Mouse (Mus musculus) adrenal gland, adult 2 months (tissue): ENCODE data around the gene Rab44. TPM values are rescaled to one million over a fixed set of nuclear protein-coding genes. Genes with fewer than 3 reads are reported as not detected.
"Not testable (repeated sequence)": the region's sequence is repeated elsewhere in the genome, so short reads cannot be mapped to it uniquely, and the experiment has no call there.

ENCODE experiments used
- DNase-seq: peaks from one replicate; pipeline ENCODE4 v3.0.0; 2021
- long read RNA-seq: library from polyadenylated mRNA; stranded (forward); transcript quantifications from one replicate; pipeline ENCODE4 v2.0.0, GENCODE M21; 2021
- polyA plus RNA-seq: library from polyadenylated mRNA; depleted of rRNA; stranded (reverse); fragments of >200 nt; gene quantifications from 2 replicates; pipeline ENCODE4 v1.2.3, GENCODE M21; 2012; rRNA removed
- total RNA-seq, 2 experiments: library from RNA; stranded (reverse); gene quantifications; 2 replicates each; pipeline ENCODE4 v1.2.3; 2021

The Rab44 gene
- under 1 TPM; 0.14 to 0.62 TPM for total RNA-seq
- 0.30 and 0.31 TPM in 2 replicates for polyA plus RNA-seq
- long read RNA-seq = 0 reads

DNA sequence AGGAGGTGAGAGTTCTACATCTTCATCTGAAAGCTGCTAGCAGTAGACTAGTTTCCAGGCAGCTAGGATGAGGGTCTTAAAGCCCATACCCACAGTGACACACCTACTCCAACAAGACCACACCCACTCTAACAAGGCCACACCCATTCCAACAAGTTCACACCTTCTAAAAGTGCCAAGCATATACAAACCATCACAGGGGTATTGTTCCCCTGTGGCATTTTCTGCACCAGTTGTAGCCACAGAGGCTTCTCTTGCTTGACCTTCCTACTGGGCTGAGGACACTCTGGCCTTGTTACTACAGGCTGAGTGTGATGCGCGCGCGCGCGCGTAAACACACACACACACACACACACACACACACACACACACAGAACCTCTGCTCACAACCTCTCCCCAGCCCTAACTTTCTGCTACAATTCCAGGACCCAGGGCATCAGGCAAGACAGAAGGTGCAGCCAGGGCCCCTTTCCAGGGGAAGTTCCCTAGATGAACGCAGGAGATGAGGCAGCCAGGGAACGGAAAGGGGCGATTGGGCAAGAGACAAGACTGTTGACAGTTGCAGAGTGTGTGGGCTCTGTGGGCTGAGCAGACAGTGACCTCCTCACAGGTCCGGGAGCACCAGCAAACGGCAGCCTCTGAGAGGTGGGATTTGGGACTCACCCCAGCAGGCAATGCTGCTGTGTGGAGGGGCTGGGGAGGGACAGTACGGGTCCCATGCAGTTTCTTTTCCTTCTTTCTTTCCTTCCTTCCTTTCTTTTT is at the start of gene Rab44:
Rab44 (plus strand) TSS at position 555 of the 762 bp plus-strand sequence.
- peak; percentile 2 for DNase-seq

DNA sequence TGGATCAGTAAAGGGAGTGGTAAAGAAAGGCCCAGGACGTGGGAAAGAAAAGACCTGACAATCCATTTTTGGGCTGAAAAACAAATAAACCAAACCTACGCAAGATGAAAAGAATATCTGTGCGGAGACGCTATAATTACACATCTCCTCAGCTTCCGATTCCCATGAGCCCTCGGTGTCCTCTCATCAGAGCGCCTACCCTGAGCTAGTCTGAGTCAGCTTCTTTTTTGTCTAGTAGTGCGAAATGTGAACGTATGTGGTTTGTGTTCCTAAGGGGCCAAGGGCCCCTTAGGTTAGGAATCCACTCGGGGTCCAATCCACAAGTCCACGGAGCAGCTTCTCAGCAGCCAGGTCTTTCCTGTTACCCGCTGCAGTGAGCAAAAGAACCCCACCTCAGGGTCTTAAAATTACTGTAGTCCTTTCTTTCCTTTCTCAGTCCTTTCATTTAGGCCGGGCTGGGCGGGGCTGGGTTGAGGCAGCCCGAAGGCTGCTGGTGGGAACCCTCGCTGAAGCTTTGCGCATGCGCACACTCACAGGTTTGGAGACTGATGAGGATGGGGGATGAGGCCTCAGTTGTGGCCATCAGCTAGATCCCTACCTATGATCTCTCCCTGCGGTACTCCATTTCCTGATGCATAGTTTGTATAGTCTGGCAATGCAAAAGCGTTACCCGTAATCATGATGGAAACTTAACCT is 48.6 kb upstream of the Rab44 start:
- no peak for DNase-seq

DNA sequence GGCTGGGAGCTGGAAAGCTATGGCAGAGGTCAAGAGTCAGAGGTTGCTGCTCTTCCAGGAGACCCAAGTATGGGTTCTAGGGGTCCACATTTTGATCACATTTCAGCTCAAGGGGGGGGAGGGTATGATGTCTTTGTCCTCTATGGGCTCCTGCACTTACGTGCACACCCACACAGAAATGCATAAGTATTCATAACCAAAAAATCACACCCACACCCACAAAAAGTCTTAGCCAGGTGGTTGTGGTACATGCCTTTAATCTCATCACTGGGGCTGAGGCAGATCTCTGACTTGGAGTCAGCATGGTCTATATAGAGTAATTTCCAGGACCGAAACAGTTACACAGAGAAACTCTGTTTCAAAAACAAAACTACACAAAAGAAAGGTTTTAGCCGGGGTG is 48.0 kb upstream of the Rab44 start:
- no peak for DNase-seq

DNA sequence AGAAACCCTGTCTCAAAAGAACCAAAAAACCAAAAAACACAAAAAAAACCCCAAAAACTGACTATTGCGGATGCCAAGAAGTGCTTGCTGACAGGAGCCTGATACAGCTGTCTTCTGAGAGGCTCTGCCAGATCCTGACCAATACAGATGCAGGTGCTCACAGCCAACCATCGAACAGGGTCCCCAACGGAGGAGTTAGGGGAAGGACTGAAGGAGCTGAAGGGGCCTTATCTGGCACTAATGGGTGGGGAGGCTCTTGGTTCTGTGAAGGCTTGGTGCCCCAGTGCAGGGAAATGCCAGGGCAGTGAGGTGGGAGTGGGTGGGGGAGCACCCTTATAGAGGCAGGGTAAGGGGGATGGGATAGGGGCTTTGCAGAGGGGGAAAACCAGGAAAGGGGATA is 46.5 kb upstream of the Rab44 start:
- DNase-seq = not testable (repeated sequence)

DNA sequence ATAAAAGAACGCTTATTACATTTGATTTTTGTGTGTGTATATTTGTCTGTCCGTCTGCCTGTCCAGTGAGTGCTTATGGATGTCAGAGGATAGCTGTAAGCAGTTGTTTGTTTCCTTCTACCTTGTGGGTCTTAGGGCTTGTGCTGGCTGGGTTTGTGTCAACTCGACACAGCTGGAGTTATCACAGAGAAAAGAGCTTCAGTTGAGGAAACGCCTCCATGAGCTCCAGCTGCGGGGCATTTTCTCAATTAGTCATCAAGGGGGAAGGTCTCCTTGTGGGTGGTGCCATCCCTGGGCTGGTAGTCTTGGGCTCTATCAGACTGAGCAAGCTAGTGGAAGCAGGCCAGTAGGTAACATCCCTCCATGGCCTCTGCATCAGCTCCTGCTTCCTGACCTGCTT is 46.1 kb upstream of the Rab44 start:
- DNase-seq = no peak

DNA sequence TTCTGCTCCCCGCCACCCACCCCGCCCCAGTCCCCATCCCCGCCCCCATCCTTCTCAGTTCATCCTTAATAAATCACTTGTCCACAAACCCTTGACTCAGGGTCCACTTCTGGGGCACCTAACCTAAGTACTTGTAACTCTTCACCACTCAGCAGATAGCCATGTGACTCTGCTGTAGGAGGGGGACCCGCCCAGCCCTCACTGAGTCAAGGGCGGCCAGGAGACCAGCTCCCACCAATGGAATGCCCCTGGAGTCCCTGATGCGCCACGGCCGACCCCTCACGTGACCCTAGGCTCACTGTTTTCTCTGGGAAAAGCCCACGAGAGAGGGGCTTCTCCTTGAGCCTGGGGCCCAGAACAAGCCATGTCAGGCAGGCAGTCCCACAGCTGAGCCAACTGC is 44.9 kb upstream of the Rab44 start:
- no peak for DNase-seq

DNA sequence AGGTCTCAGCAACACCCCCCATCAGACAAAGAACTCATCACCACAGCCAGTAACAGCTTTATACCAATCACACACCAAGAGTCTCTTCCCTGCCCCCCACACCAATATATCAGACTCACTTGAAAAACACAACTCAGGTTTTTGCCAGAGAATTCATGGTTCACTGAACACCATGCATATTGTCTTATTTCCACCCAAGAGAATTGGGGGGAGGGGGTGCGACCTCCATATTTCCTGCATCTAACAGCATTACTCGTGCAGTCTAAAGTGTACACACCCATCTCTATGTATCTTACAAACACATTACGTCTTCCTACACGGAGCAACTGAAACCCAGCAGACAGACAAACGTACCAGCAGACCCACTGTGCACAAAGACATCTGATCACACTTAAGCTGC is 42.1 kb upstream of the Rab44 start:
- DNase-seq = no peak

DNA sequence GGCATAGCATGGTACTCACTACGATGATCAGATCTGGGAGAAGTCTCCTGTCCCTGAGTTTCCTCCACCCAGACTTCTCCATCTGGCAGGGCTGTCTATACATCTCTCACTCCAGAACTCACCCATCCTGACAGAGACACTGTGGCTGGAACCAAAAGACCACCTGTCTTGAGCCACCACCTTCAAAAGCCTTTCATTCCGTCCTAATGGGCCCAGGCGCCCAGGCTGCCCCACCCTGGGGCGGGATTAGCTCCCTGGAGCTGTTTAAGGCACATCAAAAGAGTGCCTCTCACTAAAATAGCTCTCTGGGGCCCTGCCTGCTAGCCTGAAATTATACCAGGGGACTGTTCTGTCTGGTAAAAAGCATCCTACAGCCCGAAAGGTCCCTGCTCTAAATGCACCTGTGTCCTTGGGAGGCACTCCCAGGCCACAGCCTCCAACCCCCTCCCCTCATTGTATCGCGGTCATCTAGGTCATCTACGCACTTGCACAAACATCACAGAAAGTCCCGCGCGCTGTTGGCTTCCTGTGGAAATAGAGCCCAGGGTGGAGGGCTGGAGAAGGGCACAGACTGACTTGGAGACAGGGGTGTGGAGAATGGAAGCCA is 41.1 kb upstream of the Rab44 start:
- DNase-seq = no peak

DNA sequence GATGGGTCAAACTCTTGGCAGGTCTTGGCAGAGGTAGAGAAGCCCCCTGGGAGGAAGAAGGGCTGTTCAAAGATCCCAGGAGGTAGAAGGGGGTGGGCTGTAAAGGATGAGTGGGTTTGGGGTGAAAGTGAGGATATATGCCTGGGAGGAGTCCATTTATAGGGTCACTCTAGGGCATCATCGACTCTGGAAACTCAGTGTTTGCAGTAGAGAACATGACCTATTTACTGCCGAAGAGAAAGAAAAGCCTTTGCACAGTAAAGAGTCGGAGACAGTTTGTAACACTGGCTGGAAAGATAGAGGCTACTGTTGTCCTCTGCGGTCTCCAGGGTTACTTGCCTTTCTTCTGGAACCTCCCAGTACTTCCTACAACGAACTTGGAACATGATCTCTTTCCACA is 40.6 kb upstream of the Rab44 start:
- no peak for DNase-seq

DNA sequence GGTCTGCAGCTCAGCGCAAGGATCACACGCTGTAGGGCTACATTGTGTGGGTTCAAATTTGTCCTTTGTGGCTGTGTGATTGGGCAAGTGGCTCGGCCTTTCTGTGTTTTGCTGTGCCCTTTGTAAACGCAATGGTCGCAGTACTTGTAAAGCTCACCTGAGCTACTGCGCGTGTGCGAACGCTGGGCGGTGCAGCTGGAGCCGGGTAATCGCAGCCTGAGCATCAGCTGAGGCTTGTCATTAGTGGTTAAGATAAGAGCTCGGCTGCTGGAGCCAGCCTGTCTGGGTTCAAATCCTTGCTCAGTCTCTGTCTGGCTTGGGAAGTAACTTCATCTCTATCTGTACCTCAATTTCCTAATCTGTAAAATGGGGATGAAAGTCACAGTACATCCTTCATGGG is 39.9 kb upstream of the Rab44 start:
- DNase-seq = no peak

DNA sequence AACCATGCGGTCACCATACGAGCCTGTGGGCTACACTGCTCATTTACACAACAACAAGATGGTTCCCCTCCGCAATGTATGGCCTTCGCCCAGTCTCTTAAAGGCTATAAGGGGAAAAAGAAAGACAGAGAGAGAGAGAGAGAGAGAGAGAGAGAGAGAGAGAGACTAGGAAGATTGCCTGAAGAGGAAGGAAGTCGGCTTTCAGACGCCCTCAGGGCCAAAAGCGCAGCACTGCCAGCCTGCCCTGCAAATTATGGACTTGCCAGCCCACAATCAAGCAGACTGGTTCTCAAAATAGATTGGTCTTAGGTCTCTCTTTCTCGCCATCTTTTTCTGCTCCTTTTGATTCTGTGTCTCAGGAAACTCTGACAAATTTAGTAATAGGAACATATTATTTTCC is 37.7 kb upstream of the Rab44 start:
- no peak for DNase-seq

DNA sequence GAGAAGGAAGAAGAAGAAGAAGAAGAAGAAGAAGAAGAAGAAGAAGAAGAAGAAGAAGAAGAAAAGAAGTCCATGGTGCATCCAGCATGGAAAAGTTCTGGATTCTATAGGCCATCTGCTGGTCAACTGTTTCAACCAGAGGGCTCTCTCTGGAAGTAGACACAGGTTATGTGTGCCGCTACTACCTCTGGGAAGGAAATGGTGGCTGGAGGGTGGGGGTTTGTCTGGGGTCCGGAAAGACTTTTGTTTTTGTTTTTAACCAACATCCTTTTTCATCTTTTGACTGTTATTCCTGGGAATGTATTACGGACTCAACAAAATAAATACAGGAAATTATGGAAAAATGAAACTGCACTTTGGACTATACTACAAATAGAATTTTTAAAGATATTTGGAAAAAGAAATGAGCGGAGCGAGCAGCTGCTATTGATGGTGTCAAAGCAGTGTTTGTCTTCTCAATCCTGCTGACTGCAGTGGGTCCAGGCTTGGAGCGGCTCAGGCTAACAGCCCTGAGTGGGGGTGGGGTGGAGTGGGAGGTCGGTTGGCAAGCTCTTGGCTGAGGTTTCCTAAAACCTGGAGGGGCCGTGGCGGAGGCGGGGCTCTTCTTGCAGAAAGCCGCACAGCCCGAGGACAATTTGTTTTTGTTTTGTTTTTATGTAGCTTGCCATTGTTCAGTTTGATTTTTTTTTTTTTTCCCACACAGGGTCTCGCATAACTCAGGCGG is 36.0 kb upstream of the Rab44 start:
- peak; percentile 51 for DNase-seq

DNA sequence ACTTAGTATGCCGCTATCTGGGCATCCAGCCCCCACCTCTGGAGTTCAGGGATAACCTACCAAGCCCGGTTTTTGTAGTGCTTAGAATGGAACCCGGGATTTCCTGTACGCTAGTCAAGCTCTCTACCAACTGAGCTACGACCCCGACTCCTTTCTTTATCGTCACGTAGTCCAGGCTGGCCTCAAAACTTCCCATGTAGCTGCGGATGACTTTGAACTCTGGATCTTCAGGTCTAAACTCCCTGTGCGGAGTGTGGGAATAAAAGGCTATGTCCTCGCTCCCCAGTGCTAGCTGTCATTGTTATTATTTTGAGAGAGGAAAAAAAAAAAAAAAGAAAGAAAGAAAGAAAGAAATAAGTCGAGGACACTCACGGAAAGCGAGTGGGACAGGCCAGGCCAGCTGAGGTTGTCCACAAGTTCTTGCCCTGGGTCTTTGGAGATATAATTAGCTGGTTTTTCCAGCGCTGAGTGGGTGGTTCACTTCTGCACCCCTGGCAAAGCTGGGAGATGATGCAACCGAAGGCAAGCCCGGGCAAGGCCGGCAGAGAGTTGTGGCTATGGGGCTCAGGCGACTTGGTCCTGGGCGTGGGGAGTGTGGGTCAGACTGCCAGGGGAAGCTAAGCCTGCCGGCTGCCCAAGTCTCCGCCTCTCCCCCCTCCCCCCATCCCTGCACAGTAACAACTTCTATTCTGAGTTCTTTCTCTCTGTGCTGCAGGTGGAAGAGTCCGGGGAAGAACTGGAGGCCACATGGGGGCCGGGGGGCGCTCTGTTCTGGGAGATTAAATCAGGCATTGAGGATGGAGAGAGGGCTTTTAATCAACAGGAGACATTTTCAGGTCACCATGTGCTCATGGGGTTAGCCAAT is 35.2 kb upstream of the Rab44 start:
- peak; percentile 88 for DNase-seq

DNA sequence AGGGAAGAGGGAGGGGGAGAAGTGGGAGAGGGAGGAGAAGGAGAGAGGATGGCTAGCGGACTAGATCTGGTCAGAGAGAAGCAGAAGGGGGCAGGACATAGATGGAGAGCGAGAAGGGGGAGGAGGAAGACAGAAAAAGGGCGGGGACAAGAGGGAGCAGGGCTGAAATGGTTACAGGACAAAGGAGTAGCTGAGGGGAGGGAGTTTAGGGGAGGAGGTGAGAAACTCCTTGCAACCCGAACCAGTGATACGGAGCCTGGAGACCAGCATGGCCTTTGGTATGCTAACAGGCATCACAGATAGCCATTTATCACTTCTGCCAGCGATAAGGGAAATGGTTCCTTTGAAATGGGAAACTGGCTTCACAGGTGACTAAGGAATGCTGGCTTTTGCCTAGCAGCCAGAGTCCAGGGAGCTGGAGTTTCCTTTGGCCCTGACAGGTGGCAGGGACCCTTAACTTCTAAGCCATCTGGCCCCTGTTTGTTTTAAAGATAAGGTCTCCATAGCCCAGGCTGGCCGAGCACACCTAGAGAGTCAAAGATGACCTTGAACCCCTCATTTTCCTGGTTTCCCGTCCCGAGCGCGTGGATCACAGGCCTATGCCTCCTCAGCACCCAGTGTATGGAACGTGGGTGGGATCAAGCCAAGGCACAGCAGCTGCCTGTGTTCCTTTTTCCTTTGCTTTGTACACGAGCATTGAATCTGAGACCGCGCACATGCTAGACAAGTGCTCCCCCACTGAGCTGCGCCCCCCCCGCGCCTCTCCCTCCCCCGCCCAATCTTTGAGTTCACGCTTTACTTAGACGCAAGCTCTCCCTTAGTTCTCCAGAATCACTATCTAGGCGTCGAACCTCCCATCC is 33.0 kb upstream of the Rab44 start:
- DNase-seq = no peak

DNA sequence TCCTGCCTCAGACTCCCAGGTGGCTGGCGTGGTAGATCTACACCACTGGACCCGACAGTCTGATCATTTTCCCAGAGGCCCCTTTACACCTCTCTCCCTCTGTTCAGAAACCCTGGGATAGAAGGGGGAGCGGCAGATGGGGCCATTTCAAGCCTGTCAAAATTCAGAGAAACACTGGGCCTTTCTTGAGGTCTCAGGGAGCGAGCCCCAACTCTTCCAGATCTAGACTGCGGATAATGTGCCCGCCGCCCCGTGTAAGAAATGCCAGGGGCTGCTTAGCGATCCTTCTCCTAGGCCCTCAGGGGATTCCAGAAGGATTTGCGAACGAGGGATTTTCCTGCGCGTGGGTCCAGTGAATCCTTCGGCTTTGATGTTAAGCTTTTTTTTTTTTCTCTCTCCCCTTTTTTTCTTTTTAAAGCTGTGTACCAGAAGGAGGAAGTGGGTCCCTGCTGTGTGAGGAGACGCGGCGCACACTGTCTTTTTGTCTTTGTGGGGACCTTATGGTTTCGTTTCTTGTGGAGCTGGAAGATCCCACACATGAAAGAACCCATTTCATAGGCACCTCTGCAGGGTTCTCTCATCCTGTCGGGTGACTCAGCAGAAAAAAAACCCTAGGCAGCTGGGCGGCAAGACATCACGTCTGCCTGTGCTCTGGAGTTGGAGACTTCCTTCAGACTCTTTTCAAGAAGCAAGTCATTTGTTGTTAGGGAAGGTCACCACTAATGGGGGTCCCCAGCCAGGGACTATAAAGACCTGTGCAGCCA is 32.1 kb upstream of the Rab44 start:
- DNase-seq = no peak

DNA sequence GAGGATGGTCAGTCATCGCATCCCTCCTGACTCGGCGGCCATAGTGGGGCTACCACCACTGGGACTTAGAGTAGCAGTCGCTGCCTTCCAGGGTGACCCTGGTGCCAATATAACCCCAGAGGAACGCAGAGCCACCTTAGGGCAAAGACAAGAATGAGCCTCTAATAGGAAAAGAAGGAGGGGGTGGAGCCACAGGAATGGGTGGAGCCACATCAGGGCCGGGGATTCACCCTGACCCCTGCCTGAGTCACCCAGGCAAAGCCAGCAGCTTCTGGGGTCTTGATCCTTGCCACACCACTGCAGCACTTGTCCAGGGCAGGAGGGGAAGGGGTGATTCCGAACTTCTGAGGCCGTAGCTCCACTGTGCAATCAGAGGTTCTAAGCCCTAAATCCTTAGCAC is 30.4 kb upstream of the Rab44 start:
- DNase-seq = no peak

DNA sequence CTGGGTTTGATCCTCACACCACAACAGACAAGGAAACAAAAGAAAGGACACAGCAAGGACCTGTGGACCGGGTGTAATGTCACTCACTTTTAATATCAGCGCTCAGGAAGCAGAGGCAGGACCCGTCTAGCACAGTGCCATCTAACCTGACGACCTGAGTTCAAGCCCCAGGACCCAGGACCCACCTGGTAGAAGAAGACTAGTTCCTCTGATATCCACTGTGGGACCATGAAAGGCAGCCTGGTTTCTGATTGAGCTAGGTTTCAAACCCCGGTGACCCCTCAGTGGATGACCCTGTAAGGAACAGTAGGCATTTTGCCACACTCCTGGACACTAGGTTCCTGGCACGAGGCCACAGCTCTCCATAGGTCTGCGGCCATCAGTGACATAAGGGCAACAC is 29.3 kb upstream of the Rab44 start:
- DNase-seq = no peak

DNA sequence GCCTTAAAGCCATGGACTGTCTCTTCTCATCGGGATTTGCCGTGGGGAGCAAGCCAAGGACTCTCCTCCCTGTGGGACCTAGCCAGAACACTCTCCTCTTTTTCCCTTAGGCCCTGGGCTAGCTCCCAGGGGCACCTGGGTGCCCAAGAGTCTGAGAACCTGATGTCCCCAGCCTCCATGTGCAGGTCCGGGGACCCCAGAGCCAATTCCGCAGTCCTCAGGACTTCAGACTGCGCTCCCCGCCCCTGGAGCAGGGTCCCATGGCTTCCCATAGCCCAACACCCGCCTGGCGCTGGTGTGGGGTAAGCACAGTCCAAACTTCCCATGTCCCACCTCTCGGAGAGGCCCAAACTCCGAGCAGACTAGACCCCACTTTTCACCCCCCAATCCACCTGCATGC is 28.7 kb upstream of the Rab44 start:
- no peak for DNase-seq

DNA sequence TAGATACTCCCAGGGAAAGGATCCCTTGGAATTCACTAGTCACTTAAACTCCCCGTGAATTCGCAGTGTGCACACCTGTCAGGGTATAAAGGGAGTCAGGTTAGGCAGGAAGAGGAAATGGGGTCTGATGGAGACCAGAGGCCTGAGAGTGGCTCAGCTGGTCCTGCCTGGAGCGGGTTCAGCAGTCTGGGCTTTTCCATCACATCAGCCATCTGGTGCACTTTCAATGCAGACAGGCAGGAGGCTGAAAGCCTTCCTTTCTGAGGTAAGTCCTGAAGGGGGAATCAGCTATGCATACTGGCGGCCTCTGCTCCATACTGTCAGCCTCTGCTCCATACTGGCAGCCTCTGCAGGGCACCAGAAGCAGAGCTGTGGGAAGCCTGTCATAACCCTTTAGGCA is 27.0 kb upstream of the Rab44 start:
- DNase-seq = no peak

DNA sequence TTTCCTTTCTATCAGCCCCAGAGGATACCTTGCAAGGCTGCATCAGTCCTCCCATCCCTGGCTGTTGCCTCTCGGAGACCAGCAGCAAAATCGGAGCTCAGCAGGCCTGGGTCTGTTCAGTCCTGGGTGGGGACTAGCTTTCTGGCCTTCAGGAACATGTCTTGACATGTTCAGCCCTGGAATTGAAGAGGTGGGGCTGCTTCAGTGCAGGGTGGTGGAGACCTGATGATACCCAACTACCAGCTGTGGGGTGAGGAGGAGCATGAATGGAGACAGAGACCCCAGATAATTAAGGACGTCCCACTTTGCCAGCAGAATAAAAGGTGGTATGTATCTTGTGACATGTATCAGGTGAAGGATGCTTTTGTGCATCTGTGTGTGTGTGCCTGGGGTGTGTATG is 23.2 kb upstream of the Rab44 start, which contains the start of gene Cdkn1a:
Cdkn1a (plus strand) TSS at position 201 of the 400 bp plus-strand sequence.
- no peak for DNase-seq
